21 mouse cellular contexts compared by ENCODE assay signal in the genomic region with DNA sequence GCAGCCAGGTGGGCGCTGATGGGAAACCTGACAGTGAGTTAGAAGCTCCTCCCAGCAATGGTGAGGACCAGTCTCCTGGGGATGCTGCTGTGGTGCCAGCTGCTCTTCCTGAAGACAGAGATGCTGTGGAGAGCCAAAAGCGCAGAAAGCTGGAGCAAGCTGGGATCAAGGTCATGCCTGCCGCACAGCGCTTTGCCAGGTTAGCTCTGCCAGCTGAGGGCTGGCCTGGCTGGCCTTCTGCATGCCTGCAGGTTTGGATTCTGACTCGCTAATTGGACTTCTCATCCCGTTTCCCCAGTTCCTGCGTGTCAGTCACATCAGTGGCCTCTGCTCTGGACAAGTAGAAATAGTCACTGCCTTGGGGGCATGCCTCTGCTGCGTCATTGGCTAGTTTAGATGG.
DNase-seq lines count a peak whose midpoint lies in the region; ATAC-seq lines count a peak whose summit lies in the region.
"Had no signal": no experiment of that assay in that cellular context is flagged by ENCODE, and none has a peak within 500 bp of the region (broad histone marks: within the 10 kb centered on the region; RNA-seq: fewer than 3 reads in every experiment).

No protein-coding gene starts in this region.

- no peak overlapping the region for H3K27ac ChIP-seq in heart, embryonic 11.5 days (ENCODE audit: low read depth, low read length)
- H3K27ac ChIP-seq: hindbrain, postnatal 0 days; limb, embryonic 10.5 days; midbrain, embryonic 13.5 days; stomach, postnatal 0 days had no signal

- H3K4me1 ChIP-seq in heart, embryonic 11.5 days (ENCODE audit: control insufficient read depth, insufficient read depth, low read length) = no peaks in the 10 kb centered on the region
- H3K4me1 ChIP-seq: midbrain, embryonic 13.5 days had no signal

- no peak for ATAC-seq in heart, embryonic 11.5 days (replicated peaks; ENCODE audit: insufficient number of reproducible peaks, low FRiP score, low TSS enrichment)
- no peak for ATAC-seq in inflammation-experienced regulatory T-cells, adult 6 months
- ATAC-seq: hindbrain, postnatal 0 days; liver, postnatal 0 days; midbrain, embryonic 13.5 days had no signal

- DNase-seq in cerebellum, postnatal 10 days = peak; percentile 59 to 63
- DNase-seq in cerebellum, adult 8-10 months = no peak
- DNase-seq in heart, adult 9 months (ENCODE audit: low spot score in 2 of 2) = peak; percentile 36 to 41
- DNase-seq in adrenal gland, postnatal 10 days = peak; percentile 59
- peak; percentile 57 for DNase-seq in gastrocnemius, postnatal 25 days
- no peak for DNase-seq in thymus, postnatal 0 days (ENCODE audit: low spot score)
- DNase-seq: cerebellum, adult 11 months; embryo, embryonic 11 days; kidney, adult 2 months; kidney, postnatal 10 days; liver, postnatal 0 days; lung, postnatal 10 days; right cerebral cortex, postnatal 4 days had no signal

- no peaks in the 10 kb centered on the region for H3K9me3 ChIP-seq in heart, embryonic 11.5 days (replicated peaks; ENCODE audit: control insufficient read depth, low read length)
- H3K9me3 ChIP-seq: limb, embryonic 10.5 days; midbrain, embryonic 13.5 days had no signal

- 87% methylated on average over 8 of the region's 8 CpGs for WGBS in heart, embryonic 11.5 days (ENCODE audit: insufficient replicate concordance)

- H3K36me3 ChIP-seq in heart, embryonic 11.5 days (ENCODE audit: control insufficient read depth, insufficient read depth, low read length) = no peaks in the 10 kb centered on the region
- H3K36me3 ChIP-seq: G1E had no signal

- H3K9ac ChIP-seq in heart, embryonic 11.5 days (ENCODE audit: low read depth, low read length) = no peak overlapping the region
- H3K9ac ChIP-seq: liver, postnatal 0 days; midbrain, embryonic 13.5 days had no signal

- no peak overlapping the region for H3K4me3 ChIP-seq in heart, embryonic 11.5 days (ENCODE audit: low read depth, low read length)
- H3K4me3 ChIP-seq: limb, embryonic 10.5 days; midbrain, embryonic 13.5 days; myocyte had no signal

- no peaks in the 10 kb centered on the region for H3K27me3 ChIP-seq in heart, embryonic 11.5 days (ENCODE audit: control insufficient read depth, insufficient read depth, low read length)
- H3K27me3 ChIP-seq: midbrain, embryonic 13.5 days had no signal

- H3K4me2 ChIP-seq in heart, embryonic 11.5 days = no peak overlapping the region
- H3K4me2 ChIP-seq: midbrain, embryonic 13.5 days had no signal

Comparison
In these comparisons a context has a peak if more than half of its experiments do, and no peak if none do; other contexts are left out.
1. DNase-seq: peak in cerebellum, postnatal 10 days (2 of 2), heart, adult 9 months (2 of 2), adrenal gland, postnatal 10 days (single experiment) and gastrocnemius, postnatal 25 days (single experiment); none in cerebellum, adult 8-10 months (single experiment) and thymus, postnatal 0 days (single experiment).